Mouse (Mus musculus): ENCODE results near the gene Pde3b.

- TF ChIP-seq POLR2A (IDR thresholded peaks at IDR 0.05; ENCODE audit: low read depth, low read length): no peak
- no peak for TF ChIP-seq CTCF (IDR thresholded peaks at IDR 0.05; ENCODE audit: borderline replicate concordance, insufficient read depth, low read length)
These were observed 16.9 kb downstream of the Pde3b start for GRCm38 (mm10) chr7:114431966-114432365.
